In genomic region chr2:117312441-117312895, GRCm38 (mm10) we compare ENCODE assay signal across 10 mouse cellular contexts. TPM values are rescaled to one million over a fixed set of nuclear protein-coding genes. Genes with fewer than 3 reads are reported as not detected.
DNase-seq lines count a peak whose midpoint lies in the region; ATAC-seq and TF ChIP-seq lines count a peak whose summit lies in the region.
"Had no signal": no experiment of that assay in that cellular context is flagged by ENCODE, and none has a peak within 500 bp of the region (broad histone marks: within the 10 kb centered on the region; RNA-seq: fewer than 3 reads in every experiment).

No protein-coding gene starts in this region.

- peak overlapping the region; percentile 33 for H3K4me2 ChIP-seq in midbrain, embryonic 12.5 days (replicated peaks)
- no peak overlapping the region for H3K4me2 ChIP-seq in liver, embryonic 12.5 days

- intact Hi-C loops in left cerebral cortex, adult 2 months (cut with DNase I) = no loop called here

- ATAC-seq in midbrain, embryonic 12.5 days (ENCODE audit: low FRiP score, low read depth) = peak; percentile 63; the same call in 1 of the 2 replicates
- no peak for ATAC-seq in liver, embryonic 12.5 days
- ATAC-seq: Patski had no signal

- no peak overlapping the region for H3K9ac ChIP-seq in midbrain, embryonic 12.5 days (replicated peaks)
- H3K9ac ChIP-seq in liver, embryonic 12.5 days = no peak overlapping the region

- no peaks in the 10 kb centered on the region for H3K27me3 ChIP-seq in midbrain, embryonic 12.5 days
- H3K27me3 ChIP-seq in liver, embryonic 12.5 days (replicated peaks) = no peaks in the 10 kb centered on the region

- H3K9me3 ChIP-seq in midbrain, embryonic 12.5 days = 0 out of 2 replicates have a peak, but pooled peaks cover 4% of the 10 kb centered on the region
- no peaks in the 10 kb centered on the region for H3K9me3 ChIP-seq in liver, embryonic 12.5 days (replicated peaks)

- H3K4me1 ChIP-seq in midbrain, embryonic 12.5 days = peaks cover 7% of the 10 kb centered on the region
- H3K4me1 ChIP-seq in liver, embryonic 12.5 days = no peaks in the 10 kb centered on the region

- WGBS in midbrain, embryonic 12.5 days = 42% methylated on average over 7 of the region's 7 CpGs
- 61% methylated on average over 7 of the region's 7 CpGs for WGBS in liver, embryonic 12.5 days (ENCODE audit: insufficient replicate concordance)

- H3K4me3 ChIP-seq in left cerebral cortex, adult 2 months = no peak overlapping the region
- H3K4me3 ChIP-seq in midbrain, embryonic 12.5 days = 0 out of 2 replicates have a peak overlapping the region, but pooled peaks have one; percentile 1
- no peak overlapping the region for H3K4me3 ChIP-seq in liver, embryonic 12.5 days

- DNase-seq in left cerebral cortex, adult 2 months (ENCODE audit: extremely low spot score in 1 of 2, low spot score in 2 of 2) = peak in 1 of 2 experiments; percentile 37
- DNase-seq in left cerebral cortex, adult 18-20 months (ENCODE audit: low spot score in 2 of 2) = no peak
- DNase-seq in CD8-positive naive resting alpha-beta T cell, adult 2 months (ENCODE audit: low read depth in 2 of 2, low spot score in 2 of 2) = peak; percentile 39 to 52
- peak; percentile 39 for DNase-seq in fibroblast of lung, adult 2 months (ENCODE audit: low read depth)
- no peak for DNase-seq in adrenal gland, adult 18-20 months (ENCODE audit: low spot score in 2 of 2)
- no peak for DNase-seq in lung, postnatal 25 days (ENCODE audit: low spot score)
- DNase-seq: cerebellum, postnatal 14 days had no signal

- TF ChIP-seq CTCF in left cerebral cortex, adult 2 months (IDR thresholded peaks at IDR 0.05) = no peak

- no peaks in the 10 kb centered on the region for H3K36me3 ChIP-seq in midbrain, embryonic 12.5 days
- no peaks in the 10 kb centered on the region for H3K36me3 ChIP-seq in liver, embryonic 12.5 days

- H3K27ac ChIP-seq in left cerebral cortex, adult 2 months = peak overlapping the region; percentile 75
- H3K27ac ChIP-seq in midbrain, embryonic 12.5 days (replicated peaks) = no peak overlapping the region
- H3K27ac ChIP-seq in liver, embryonic 12.5 days = no peak overlapping the region

RNA-seq across cellular contexts. Expression of gene Rasgrp1, which starts 30.3 kb away (rescaled TPM):
- 100 to 1,000 TPM; 311 to 322 TPM for total RNA-seq in left cerebral cortex, adult 2 months (2021)
- 100 to 1,000 TPM; 330 TPM for total RNA-seq in left cerebral cortex, adult 18-20 months (2021)
- polyA plus RNA-seq in midbrain, embryonic 12.5 days (2016; fragmentation: Nextera tagmentation; extraction: Ambion mirVana) = 1.5 and 1.6 TPM in 2 replicates
- total RNA-seq in adrenal gland, adult 18-20 months (2021) = under 1 TPM; 0.46 to 0.70 TPM
- 0.20 and 0.37 TPM in 2 replicates for polyA plus RNA-seq in liver, embryonic 12.5 days (2016; fragmentation: Nextera tagmentation; extraction: Ambion mirVana)
- polyA plus RNA-seq: Patski had no signal

Comparison
In these comparisons a context has a peak if more than half of its experiments do, and no peak if none do; other contexts are left out.
1. DNase-seq: peak in CD8-positive naive resting alpha-beta T cell, adult 2 months (2 of 2) and fibroblast of lung, adult 2 months (single experiment); none in left cerebral cortex, adult 18-20 months (0 of 2), adrenal gland, adult 18-20 months (0 of 2) and lung, postnatal 25 days (single experiment).
2. RNA of gene Rasgrp1, which starts 30.3 kb away (total RNA-seq): 330 TPM in left cerebral cortex, adult 18-20 months and 311 to 322 TPM in left cerebral cortex, adult 2 months; 0.46 to 0.70 TPM in adrenal gland, adult 18-20 months; every median in the first group is over 100 times any median in the second.